Comparison of ENCODE assay signal across 9 mouse cellular contexts in the genomic region with DNA sequence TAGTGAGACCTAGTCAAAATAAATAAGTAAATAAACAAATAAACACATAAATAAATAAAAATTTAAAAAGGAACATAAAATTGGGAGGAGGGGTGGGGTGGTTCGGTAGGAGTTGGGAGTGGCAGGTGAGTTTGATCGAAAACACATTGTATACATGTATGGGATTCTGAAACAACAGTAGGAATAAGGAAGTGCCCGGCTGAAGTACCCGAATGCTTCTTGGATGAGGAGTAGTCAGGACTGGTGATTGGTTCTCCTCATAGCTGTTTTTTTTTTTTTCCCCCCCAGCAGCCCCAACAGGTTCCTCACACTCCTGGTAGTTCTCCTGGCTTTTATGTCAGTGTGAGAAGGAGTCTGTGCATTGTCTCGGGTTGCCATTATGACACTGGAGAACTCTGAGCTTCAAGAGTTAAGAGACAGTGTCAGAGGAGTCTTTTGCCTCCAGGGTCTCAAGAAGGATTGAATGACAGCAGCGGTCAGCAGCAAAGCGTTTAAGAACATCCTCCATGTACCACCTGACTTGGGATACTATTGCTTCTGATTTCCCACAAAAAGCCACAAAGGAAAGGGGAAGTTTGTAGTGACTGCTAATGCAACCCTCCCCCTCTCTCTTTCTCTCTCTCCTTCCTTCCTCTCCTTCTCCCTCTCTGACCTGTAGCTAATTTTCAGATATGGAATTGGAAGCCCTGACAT. TPM values are rescaled to one million over a fixed set of nuclear protein-coding genes. Genes with fewer than 3 reads are reported as not detected.
DNase-seq lines count a peak whose midpoint lies in the region; ATAC-seq lines count a peak whose summit lies in the region.
"Had no signal": no experiment of that assay in that cellular context is flagged by ENCODE, and none has a peak within 500 bp of the region (broad histone marks: within the 10 kb centered on the region; RNA-seq: fewer than 3 reads in every experiment).

No protein-coding gene starts in this region.

- no peak for ATAC-seq in kidney, embryonic 16.5 days (ENCODE audit: low FRiP score, low TSS enrichment)
- ATAC-seq in forebrain, embryonic 11.5 days (replicated peaks; ENCODE audit: low FRiP score): 0 out of 2 replicates have a peak, but pooled peaks have one; percentile 8
- no peak for ATAC-seq in limb, embryonic 13.5 days (ENCODE audit: low FRiP score, low read depth)
- ATAC-seq in neural tube, embryonic 15.5 days (ENCODE audit: low FRiP score): no peak

- H3K27ac ChIP-seq in kidney, embryonic 16.5 days (ENCODE audit: low read length): no peak overlapping the region
- H3K27ac ChIP-seq in forebrain, embryonic 11.5 days (ENCODE audit: low read depth, low read length): no peak overlapping the region
- H3K27ac ChIP-seq in limb, embryonic 13.5 days: no peak overlapping the region
- no peak overlapping the region for H3K27ac ChIP-seq in neural tube, embryonic 15.5 days (replicated peaks)

- DNase-seq in kidney, postnatal 10 days: no peak
- no peak for DNase-seq in forebrain, embryonic 11.5 days (ENCODE audit: low spot score)
- no peak for DNase-seq in right cerebral cortex, adult 2 months (ENCODE audit: low spot score in 2 of 2)
- no peak for DNase-seq in c-Kit-positive CD71-positive TER-119-positive erythroid progenitor cells, embryonic 14.5 days (ENCODE audit: low spot score)
- no peak for DNase-seq in adrenal gland, postnatal 36 days
- DNase-seq: kidney, postnatal 25 days had no signal

- H3K9me3 ChIP-seq in kidney, embryonic 16.5 days (ENCODE audit: low read length): no peaks in the 10 kb centered on the region
- H3K9me3 ChIP-seq in forebrain, embryonic 11.5 days (ENCODE audit: control insufficient read depth, low read length): no peaks in the 10 kb centered on the region
- no peaks in the 10 kb centered on the region for H3K9me3 ChIP-seq in limb, embryonic 13.5 days
- H3K9me3 ChIP-seq in neural tube, embryonic 15.5 days (replicated peaks): no peaks in the 10 kb centered on the region

- peak overlapping the region; percentile 81 for H3K4me2 ChIP-seq in kidney, embryonic 16.5 days (replicated peaks; ENCODE audit: low read depth, low read length)
- H3K4me2 ChIP-seq in forebrain, embryonic 11.5 days (ENCODE audit: low read depth, low read length, severe bottlenecking): peak overlapping the region; percentile 79; the same call in 1 of the 2 replicates
- H3K4me2 ChIP-seq in limb, embryonic 13.5 days (replicated peaks): peak overlapping the region; percentile 79
- H3K4me2 ChIP-seq in neural tube, embryonic 15.5 days: peak overlapping the region; percentile 88

- no peak overlapping the region for H3K9ac ChIP-seq in kidney, embryonic 16.5 days (replicated peaks; ENCODE audit: low read length)
- no peak overlapping the region for H3K9ac ChIP-seq in forebrain, embryonic 11.5 days (ENCODE audit: low read length)
- H3K9ac ChIP-seq in limb, embryonic 13.5 days: no peak overlapping the region
- H3K9ac ChIP-seq in neural tube, embryonic 15.5 days (replicated peaks): 0 out of 2 replicates have a peak overlapping the region, but pooled peaks have one; percentile 80

- no peaks in the 10 kb centered on the region for H3K36me3 ChIP-seq in kidney, embryonic 16.5 days (ENCODE audit: insufficient read depth, low read length)
- H3K36me3 ChIP-seq in forebrain, embryonic 11.5 days (ENCODE audit: control insufficient read depth, insufficient read depth, low read length): no peaks in the 10 kb centered on the region
- H3K36me3 ChIP-seq in limb, embryonic 13.5 days: peaks cover 3% of the 10 kb centered on the region
- no peaks in the 10 kb centered on the region for H3K36me3 ChIP-seq in neural tube, embryonic 15.5 days

- H3K4me3 ChIP-seq in kidney, embryonic 16.5 days (ENCODE audit: low read length): peak overlapping the region; percentile 62; the same call in 1 of the 2 replicates
- peak overlapping the region; percentile 58; the same call in 1 of the 2 replicates for H3K4me3 ChIP-seq in forebrain, embryonic 11.5 days (ENCODE audit: low read depth, low read length)
- peak overlapping the region; percentile 63; the same call in 1 of the 2 replicates for H3K4me3 ChIP-seq in limb, embryonic 13.5 days
- H3K4me3 ChIP-seq in neural tube, embryonic 15.5 days (replicated peaks): peak overlapping the region; percentile 72

- H3K27me3 ChIP-seq in kidney, embryonic 16.5 days (ENCODE audit: insufficient read depth, low read length): no peaks in the 10 kb centered on the region
- H3K27me3 ChIP-seq in forebrain, embryonic 11.5 days (ENCODE audit: control insufficient read depth, insufficient read depth, low read length): no peaks in the 10 kb centered on the region
- H3K27me3 ChIP-seq in limb, embryonic 13.5 days: no peaks in the 10 kb centered on the region
- H3K27me3 ChIP-seq in neural tube, embryonic 15.5 days (replicated peaks): no peaks in the 10 kb centered on the region

- 48% methylated on average over 7 of the region's 7 CpGs for WGBS in kidney, embryonic 16.5 days
- WGBS in forebrain, embryonic 11.5 days: 63% methylated on average over 7 of the region's 7 CpGs
- WGBS in limb, embryonic 13.5 days: 53% methylated on average over 7 of the region's 7 CpGs
- WGBS in neural tube, embryonic 15.5 days: 69% methylated on average over 7 of the region's 7 CpGs

- peaks cover 6% of the 10 kb centered on the region; the same call in 1 of the 2 replicates for H3K4me1 ChIP-seq in kidney, embryonic 16.5 days (ENCODE audit: insufficient read depth, low read length)
- peaks cover 4% of the 10 kb centered on the region; the same call in 1 of the 2 replicates for H3K4me1 ChIP-seq in forebrain, embryonic 11.5 days (replicated peaks; ENCODE audit: control insufficient read depth, insufficient read depth, low read length)
- H3K4me1 ChIP-seq in limb, embryonic 13.5 days: peaks cover 12% of the 10 kb centered on the region
- H3K4me1 ChIP-seq in neural tube, embryonic 15.5 days: peaks cover 16% of the 10 kb centered on the region

RNA-seq across cellular contexts. Expression of a gene that starts 1.0 kb away (rescaled TPM):
- 54.6 and 59.1 TPM in 2 replicates for polyA plus RNA-seq in kidney, embryonic 16.5 days (2015; fragmentation: Nextera tagmentation; extraction: Ambion mirVana)
- 53.3 and 56.8 TPM in 2 replicates for polyA plus RNA-seq in forebrain, embryonic 11.5 days (2014; fragmentation: Nextera tagmentation; extraction: Ambion mirVana)
- 56.6 and 60.8 TPM in 2 replicates for polyA plus RNA-seq in limb, embryonic 13.5 days (2015; fragmentation: Nextera tagmentation; extraction: Ambion mirVana)
- 42.4 and 45.2 TPM in 2 replicates for polyA plus RNA-seq in neural tube, embryonic 15.5 days (2015; fragmentation: Nextera tagmentation; extraction: Ambion mirVana)
- total RNA-seq in adrenal gland, postnatal 36 days (2021): 10 to 100 TPM; 11.3 to 18.4 TPM

RNA-seq across cellular contexts. Expression of a gene that starts 56.6 kb away (rescaled TPM):
- polyA plus RNA-seq in kidney, embryonic 16.5 days (2015; fragmentation: Nextera tagmentation; extraction: Ambion mirVana): 31.0 and 33.2 TPM in 2 replicates
- polyA plus RNA-seq in forebrain, embryonic 11.5 days (2014; fragmentation: Nextera tagmentation; extraction: Ambion mirVana): 32.1 and 36.9 TPM in 2 replicates
- polyA plus RNA-seq in limb, embryonic 13.5 days (2015; fragmentation: Nextera tagmentation; extraction: Ambion mirVana): 14.5 and 17.3 TPM in 2 replicates
- 10.1 and 15.3 TPM in 2 replicates for polyA plus RNA-seq in neural tube, embryonic 15.5 days (2015; fragmentation: Nextera tagmentation; extraction: Ambion mirVana)
- 10 to 100 TPM in 1 of 2 experiments, 1 to 10 TPM in 1; 7.7 to 12.2 TPM for total RNA-seq in adrenal gland, postnatal 36 days (2021)
